Mouse (Mus musculus) G1E-ER4 (cell line): ENCODE data around the gene Desi1. TPM values are rescaled to one million over a fixed set of nuclear protein-coding genes. Genes with fewer than 3 reads are reported as not detected.

Source experiments
- GATA1 ChIP-seq: IDR thresholded peaks from one replicate; pipeline ENCODE4 v1.8.0; 2012; ENCODE audit warnings: low read length, inconsistent platforms
- polyA plus RNA-seq: library from polyadenylated mRNA; stranded (reverse); fragments of >175 nt; gene quantifications from 2 replicates; pipeline ENCODE4 v1.2.3, GENCODE M21; 2012

Gene Desi1
- polyA plus RNA-seq, 1 experiment = 45.7 TPM

DNA sequence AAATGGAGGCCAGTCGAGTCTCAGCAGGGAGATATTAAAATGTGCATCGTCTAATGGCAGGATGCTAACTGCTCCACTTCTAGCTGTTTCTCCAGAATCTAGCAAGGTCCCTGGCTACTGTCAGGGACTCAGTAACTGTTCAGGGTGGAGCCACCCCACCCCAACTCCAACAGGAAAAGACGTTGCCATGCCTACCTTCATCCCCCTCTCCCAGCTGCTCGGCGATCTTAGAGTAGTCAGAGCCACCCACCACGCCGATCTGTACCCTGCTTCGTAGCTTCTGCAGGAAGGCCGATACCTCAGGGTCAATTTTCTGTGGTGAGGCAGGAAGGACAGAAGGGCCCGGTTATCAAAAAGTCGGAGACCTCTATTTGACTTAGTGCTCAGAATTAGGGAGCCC lies 76.1 kb downstream of the Desi1 start:
- no peak for TF ChIP-seq GATA1

DNA sequence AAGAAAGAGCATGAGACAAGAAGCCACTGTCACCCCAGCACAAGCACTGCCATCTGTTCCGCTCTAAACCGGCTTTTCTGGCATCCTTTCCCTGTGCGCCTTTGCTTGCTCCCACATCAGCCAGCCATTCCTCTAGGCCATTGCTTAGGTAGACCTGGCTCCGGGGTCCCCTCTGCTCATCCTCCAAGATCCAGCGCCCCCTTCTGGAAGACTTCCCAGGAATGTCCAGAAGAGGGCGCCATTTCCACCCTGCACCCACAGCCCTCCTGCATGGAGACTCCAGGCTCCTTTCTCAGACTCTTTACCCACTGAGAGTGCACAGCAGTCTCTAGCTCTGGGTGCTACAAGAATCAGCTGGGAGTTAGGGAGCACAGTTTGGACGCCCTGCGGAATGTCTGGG lies 77.2 kb downstream of the Desi1 start:
- no peak for TF ChIP-seq GATA1

DNA sequence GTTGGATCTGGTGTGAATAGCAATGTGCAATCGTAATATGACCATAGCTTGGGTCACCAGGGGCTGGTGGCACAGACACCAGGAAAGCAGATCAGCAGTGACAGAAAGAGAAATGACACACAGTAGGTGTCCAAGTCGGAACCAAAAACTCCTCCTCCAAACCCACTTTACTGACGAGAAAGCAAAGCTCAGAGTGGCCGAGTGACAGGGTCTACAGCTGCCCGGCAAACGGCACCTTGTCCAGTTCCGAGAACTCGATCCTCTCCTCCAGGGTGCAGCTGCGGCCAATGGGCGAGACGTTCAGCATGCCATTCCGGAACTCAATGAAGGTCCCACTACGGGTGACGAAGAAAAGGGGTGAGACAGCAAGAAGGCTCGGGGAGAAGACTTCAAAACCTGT lies 78.2 kb downstream of the Desi1 start:
- no peak for TF ChIP-seq GATA1

DNA sequence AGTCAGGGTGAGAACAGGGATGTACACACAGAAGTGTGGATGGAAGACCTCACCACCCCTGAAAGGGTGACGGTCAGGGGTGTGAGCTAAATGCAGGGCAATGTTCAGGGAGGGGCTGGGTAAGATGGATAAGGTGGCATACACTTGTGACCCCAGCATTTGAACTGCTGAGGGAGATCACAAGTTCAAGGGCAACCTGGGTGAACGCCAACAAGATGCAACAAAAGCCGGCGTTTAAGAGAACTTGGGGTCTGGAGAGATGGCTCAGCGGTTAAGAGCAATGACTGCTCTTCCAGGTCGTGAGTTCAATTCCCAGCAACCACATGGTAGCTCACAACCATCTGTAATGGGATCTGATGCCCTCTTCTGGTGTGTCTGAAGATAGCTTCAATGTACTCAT lies 78.9 kb downstream of the Desi1 start:
- no peak for TF ChIP-seq GATA1

DNA sequence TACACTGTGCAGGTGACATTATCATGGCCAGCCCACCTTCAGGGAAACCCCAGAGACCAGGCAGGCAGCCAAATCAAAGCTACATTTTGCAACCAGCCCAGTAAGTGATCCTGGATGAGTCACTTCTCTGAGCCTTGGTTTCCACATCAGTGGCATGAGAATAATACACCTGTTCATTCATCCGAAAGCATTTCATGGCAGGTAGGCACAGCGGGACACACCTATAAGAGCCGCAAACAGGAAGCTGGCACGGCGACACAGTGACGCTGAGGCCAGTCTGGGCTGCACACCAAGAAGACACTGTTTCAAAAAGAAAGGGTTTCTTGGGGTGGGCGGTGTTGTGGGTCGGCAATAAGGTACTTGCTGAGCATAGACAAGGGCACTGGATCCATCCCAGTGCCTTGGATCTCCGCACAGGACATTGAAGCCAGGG lies 79.5 kb downstream of the Desi1 start:
- TF ChIP-seq GATA1 = no peak

DNA sequence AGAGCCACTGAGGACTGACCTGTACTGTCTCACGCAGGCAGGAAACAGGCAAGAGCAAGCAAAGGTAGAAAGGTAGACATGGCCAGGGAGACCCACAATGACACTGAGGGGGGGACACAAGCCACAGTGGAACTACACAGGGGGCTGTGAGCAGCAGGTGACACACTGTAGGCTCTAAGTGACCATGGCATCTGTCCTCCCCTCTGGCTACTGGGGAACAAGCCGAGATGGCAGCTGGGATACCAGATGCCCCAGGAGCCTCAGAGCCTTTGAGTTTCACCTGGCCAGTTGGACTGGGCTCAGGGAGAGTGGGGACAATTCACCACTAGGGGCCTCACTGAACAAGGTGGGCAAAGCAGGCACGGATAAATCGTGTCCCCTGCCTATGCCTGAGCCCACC lies 81.4 kb downstream of the Desi1 start:
- no peak for TF ChIP-seq GATA1

DNA sequence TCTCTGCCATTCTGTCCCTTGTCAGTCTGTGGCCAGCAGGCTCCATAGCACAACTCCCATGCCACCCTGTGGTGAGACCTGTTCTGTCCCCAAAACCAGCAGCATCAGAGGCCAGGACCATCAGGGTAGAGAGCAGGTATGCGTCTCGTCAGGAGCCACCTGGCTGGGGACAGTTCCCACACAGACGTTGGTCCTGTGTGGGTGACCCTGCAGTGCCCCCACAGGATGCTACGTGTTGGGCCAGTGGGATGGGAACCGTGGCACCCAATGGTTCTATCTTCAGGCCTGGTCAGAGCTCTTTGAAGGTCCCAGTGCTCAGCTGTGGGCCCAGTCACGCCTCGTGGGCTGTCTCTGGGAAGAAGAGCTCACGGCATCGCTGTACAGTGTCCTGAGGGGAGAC lies 82.5 kb downstream of the Desi1 start:
- no peak for TF ChIP-seq GATA1

DNA sequence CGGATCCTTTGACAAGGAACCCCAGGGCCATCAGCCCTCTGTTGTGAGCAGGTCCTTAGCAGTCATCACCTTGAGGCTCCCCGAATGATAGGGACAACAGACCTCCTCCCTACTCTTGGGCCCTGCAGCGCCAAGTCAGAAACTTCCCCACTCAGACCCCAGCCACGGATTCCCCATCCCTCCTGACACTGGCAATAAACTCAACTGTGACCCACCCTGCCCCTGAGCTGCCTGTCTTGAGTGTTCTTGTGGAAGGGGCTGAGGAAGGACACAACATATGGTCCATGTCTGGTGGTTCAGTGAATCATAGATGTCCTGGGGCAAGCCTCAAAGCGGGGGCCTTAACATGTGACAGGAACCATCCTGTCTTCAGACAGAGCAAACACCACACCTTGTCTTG lies 82.9 kb downstream of the Desi1 start:
- no peak for TF ChIP-seq GATA1

DNA sequence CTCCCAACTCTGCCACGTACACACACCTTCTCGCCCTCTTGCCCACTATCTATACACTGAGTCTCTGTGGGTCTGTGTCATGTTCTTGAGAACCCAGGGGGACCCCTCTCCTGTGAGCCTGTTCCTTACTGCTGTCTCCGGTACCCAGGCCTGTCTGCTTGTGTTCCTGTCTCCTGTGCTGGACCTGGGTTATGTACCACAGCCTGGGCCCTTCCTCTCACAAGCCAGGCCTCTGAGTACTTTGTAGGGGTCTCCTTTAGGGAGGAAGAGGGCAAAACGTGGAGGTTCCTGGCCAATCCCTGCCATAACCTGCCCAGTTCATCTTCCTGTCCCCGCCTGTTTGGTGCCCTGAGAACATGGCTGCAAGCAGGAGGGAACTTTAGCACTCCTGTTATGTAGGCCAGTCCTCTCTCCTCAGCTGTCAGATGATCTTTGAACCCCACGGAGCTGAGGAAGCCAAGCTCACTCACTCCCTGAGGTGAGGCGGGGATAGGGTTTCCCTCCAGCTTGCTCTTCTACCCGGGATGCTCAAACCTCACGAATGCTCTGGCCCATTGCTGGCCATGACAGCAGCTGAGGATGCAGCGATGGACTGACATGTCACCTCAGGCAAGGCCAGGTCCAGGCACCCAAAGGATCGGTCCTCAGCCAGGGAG lies 84.1 kb downstream of the Desi1 start:
- TF ChIP-seq GATA1 = no peak

DNA sequence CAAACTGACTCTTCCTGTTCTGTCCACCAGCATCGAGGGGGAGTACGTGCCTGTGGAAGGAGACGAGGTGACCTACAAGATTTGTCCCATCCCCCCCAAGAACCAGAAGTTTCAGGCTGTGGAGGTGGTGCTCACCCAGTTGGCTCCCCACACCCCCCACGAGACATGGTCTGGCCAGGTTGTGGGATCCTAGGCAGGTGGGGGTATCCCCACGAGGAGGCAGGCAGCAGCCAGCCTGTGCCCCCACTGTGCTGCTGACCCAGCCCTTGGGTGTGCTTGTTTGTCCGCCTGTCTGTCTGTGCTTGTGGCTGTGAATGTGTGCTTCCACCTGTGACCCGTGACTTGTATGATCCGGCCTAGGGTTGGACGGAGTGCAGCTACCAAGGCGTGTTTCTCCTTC lies 84.6 kb downstream of the Desi1 start:
- TF ChIP-seq GATA1 = no peak

DNA sequence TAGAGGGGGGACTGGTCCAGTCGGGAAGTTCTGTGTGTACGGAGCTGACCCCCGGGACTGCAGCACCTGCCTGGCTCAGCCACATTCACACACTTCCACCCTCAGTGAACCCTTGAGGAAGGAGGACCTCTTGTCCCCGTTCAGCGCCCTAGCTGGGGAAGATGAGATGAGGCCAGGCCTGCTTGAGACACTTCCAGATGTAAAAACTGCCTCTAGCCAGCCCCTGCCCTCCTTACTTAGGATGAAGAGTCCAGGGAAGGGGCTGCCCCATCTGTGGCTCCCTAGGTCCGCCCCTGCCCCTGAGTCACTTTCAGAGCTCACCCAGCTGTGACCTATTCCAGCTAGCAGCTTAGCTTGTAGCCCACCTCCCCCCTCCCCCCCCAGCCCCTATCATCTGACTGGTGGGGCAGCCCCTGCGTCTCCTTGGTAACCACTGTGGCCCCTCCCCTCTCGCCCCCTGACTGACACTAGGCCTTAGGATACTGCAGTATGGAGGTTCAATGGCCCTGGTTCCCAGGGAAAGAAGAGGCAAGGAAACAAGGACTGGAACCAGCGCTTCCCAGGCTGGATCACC lies 90.4 kb downstream of the Desi1 start:
- TF ChIP-seq GATA1 = no peak

Other genes starting within 250 kb of the Desi1 start
- 53.4 and 92.0 TPM in 2 replicates for gene Tef, start 231.4 kb downstream of the Desi1 start, polyA plus RNA-seq
- 34.5 and 37.6 TPM in 2 replicates for gene Tob2, start 175.1 kb downstream of the Desi1 start, polyA plus RNA-seq
- 5.0 and 21.7 TPM in 2 replicates for gene Phf5a, start 162.0 kb downstream of the Desi1 start, polyA plus RNA-seq
- gene Aco2, start 161.6 kb downstream of the Desi1 start, polyA plus RNA-seq = 167 and 205 TPM in 2 replicates
- gene Polr3h, start 107.6 kb downstream of the Desi1 start, polyA plus RNA-seq = 66.1 and 86.3 TPM in 2 replicates
- not detected in 2 replicates for gene Csdc2, start 97.1 kb downstream of the Desi1 start, polyA plus RNA-seq
- 93.6 and 105 TPM in 2 replicates for gene Pmm1, start 72.9 kb downstream of the Desi1 start, polyA plus RNA-seq
- gene 1700029P11Rik, start 53.3 kb downstream of the Desi1 start, polyA plus RNA-seq = not detected in 2 replicates
- 8.4 and 12.7 TPM in 2 replicates for gene Xrcc6, start 46.0 kb downstream of the Desi1 start, polyA plus RNA-seq
- 25.8 and 229 TPM in 2 replicates for gene Snu13, start 13.7 kb upstream of the Desi1 start, polyA plus RNA-seq
- not detected in 2 replicates for gene 4930407I10Rik, start 25.3 kb upstream of the Desi1 start, polyA plus RNA-seq
- gene Mei1, start 36.1 kb upstream of the Desi1 start, polyA plus RNA-seq = not detected in 2 replicates
- gene Ccdc134, start 94.1 kb upstream of the Desi1 start, polyA plus RNA-seq = 3.7 and 11.2 TPM in 2 replicates
- 533 and 536 TPM in 2 replicates for gene Srebf2, start 113.3 kb upstream of the Desi1 start, polyA plus RNA-seq
- gene Shisa8, start 179.0 kb upstream of the Desi1 start, polyA plus RNA-seq = not detected in 2 replicates
- gene Tnfrsf13c, start 190.5 kb upstream of the Desi1 start, polyA plus RNA-seq = 0.81 and 1.5 TPM in 2 replicates
- 177 and 187 TPM in 2 replicates for gene Cenpm, start 210.9 kb upstream of the Desi1 start, polyA plus RNA-seq
- not detected in 2 replicates for gene 1500009C09Rik, start 218.5 kb upstream of the Desi1 start, polyA plus RNA-seq
- not detected in 2 replicates for gene Sept3, start 241.0 kb upstream of the Desi1 start, polyA plus RNA-seq